Mouse (Mus musculus) forebrain, embryonic 12.5 days (tissue): ENCODE measurements at regions not wholly inside any gene's neighbourhood (a gene's known extent, or its start where the extent isn't known, plus 50 kb on each side); places are given as distances from the start of the nearest gene placed in this dataset.

ENCODE experiments used
- ATAC-seq: fragments of 200-750 bp; cut with Nextera tagmentation; 2 replicates; pipeline ENCODE4 v1.8.0; 2017; ENCODE audit warnings: moderate TSS enrichment; ENCODE audit not compliant: low FRiP score
- H3K27ac ChIP-seq: fragments of 300-500 bp; sonication (generic); 2 replicates; pipeline ENCODE4 v1.5.1; 2016; ENCODE audit warnings: mild to moderate bottlenecking
- H3K27me3 ChIP-seq: fragments of 300-500 bp; sonication (generic); 2 replicates; pipeline ENCODE4 v1.6.1; 2016; ENCODE audit warnings: mild to moderate bottlenecking
- H3K36me3 ChIP-seq: fragments of 300-500 bp; sonication (generic); replicated peaks from 2 replicates; pipeline ENCODE4 v1.6.1; 2016; ENCODE audit warnings: mild to moderate bottlenecking
- H3K4me1 ChIP-seq: fragments of 300-500 bp; sonication (generic); 2 replicates; pipeline ENCODE4 v1.6.1; 2016
- H3K4me2 ChIP-seq: fragments of 300-500 bp; sonication (generic); 2 replicates; pipeline ENCODE4 v1.6.1; 2016; ENCODE audit warnings: mild to moderate bottlenecking, moderate library complexity
- H3K4me3 ChIP-seq: fragments of 300-500 bp; sonication (generic); replicated peaks from 2 replicates; pipeline ENCODE4 v1.5.1; 2016; ENCODE audit warnings: mild to moderate bottlenecking
- H3K9ac ChIP-seq: fragments of 300-500 bp; sonication (generic); 2 replicates; pipeline ENCODE4 v1.6.1; 2016; ENCODE audit warnings: mild to moderate bottlenecking
- H3K9me3 ChIP-seq: fragments of 300-500 bp; sonication (generic); 2 replicates; pipeline ENCODE4 v1.6.1; 2016
- WGBS: fragments of 180-500 bp; shearing (Covaris S2); methylation state at CpG from one replicate; pipeline ENCODE4 v1.1.7; 2016; 5-methylcytosine and 5-hydroxymethylcytosine counted together

DNA sequence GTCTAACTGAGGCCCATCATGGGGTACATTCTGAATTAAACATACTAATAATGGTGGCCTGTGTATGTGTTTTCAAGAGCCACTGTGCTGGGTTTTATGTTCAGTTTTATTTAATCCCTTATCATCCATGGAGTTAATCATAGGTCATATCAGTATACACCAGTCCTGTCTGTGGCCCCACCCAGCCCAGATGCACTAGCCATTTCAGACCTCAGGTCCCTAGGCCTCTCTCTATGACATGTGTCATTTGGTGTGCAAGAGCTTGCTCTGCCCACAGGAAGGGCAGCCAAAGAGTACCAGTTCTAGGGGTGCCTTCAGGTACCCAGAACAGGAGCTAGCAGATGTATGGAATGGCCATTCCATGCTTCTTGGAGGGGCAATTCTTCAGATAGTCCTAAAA lies 437.7 kb downstream of the Bcl11a start:
- H3K9me3 ChIP-seq: no peaks in the 10 kb centered on the region
- no peaks in the 10 kb centered on the region for H3K4me1 ChIP-seq
- no peak for ATAC-seq
- no peaks in the 10 kb centered on the region for H3K36me3 ChIP-seq
- no peak overlapping the region for H3K27ac ChIP-seq
- no peaks in the 10 kb centered on the region for H3K27me3 ChIP-seq
- H3K4me2 ChIP-seq: no peak overlapping the region
- no peak overlapping the region for H3K9ac ChIP-seq
- H3K4me3 ChIP-seq: no peak overlapping the region

GRCm38 (mm10) chr11:24535462-24535861 lies 457.6 kb downstream of the Bcl11a start:
- no peak overlapping the region for H3K4me2 ChIP-seq
- no peak overlapping the region for H3K9ac ChIP-seq
- H3K9me3 ChIP-seq: no peaks in the 10 kb centered on the region
- H3K4me1 ChIP-seq: no peaks in the 10 kb centered on the region
- no peak overlapping the region for H3K4me3 ChIP-seq
- no peaks in the 10 kb centered on the region for H3K27me3 ChIP-seq
- no peak for ATAC-seq
- no peak overlapping the region for H3K27ac ChIP-seq
- 71% methylated on average over 7 of the region's 7 CpGs for WGBS
- no peaks in the 10 kb centered on the region for H3K36me3 ChIP-seq

- H3K27ac ChIP-seq: no peak overlapping the region
- H3K4me3 ChIP-seq: no peak overlapping the region
- H3K4me2 ChIP-seq: no peak overlapping the region
- no peaks in the 10 kb centered on the region for H3K4me1 ChIP-seq
- H3K9me3 ChIP-seq: no peaks in the 10 kb centered on the region
- no peak for ATAC-seq
- H3K36me3 ChIP-seq: no peaks in the 10 kb centered on the region
- H3K9ac ChIP-seq: no peak overlapping the region
- H3K27me3 ChIP-seq: no peaks in the 10 kb centered on the region
Measured at GRCm38 (mm10) chr11:24537721-24538120, 459.9 kb downstream of the Bcl11a start.

DNA sequence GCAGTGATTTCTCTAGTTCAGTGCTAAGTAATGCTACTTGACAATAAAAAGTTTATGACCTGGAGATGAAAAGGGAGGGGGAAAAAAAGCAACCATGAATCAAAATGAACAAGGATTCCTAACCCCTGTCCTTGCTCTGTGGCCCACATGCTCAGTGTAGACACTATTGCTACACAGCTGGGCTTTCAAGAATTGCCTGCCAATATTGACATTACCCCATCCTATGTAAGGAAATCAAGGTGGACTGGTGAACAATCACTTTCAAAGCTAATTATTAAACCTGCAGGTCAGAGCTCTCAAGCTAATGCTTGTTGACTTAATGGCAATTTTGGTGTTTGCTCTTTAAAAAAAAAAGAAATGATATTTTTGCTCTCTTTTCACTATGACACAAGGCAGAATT lies 491.8 kb downstream of the Bcl11a start:
- Histone ChIP-seq H3K4me2 (no peak overlapping the region), H3K27me3 (no peaks in the 10 kb centered on the region), H3K9ac (no peak overlapping the region), H3K4me3 (no peak overlapping the region), H3K27ac (no peak overlapping the region), H3K9me3 (no peaks in the 10 kb centered on the region), H3K4me1 (no peaks in the 10 kb centered on the region), H3K36me3 (no peaks in the 10 kb centered on the region)
- ATAC-seq: no peak

DNA sequence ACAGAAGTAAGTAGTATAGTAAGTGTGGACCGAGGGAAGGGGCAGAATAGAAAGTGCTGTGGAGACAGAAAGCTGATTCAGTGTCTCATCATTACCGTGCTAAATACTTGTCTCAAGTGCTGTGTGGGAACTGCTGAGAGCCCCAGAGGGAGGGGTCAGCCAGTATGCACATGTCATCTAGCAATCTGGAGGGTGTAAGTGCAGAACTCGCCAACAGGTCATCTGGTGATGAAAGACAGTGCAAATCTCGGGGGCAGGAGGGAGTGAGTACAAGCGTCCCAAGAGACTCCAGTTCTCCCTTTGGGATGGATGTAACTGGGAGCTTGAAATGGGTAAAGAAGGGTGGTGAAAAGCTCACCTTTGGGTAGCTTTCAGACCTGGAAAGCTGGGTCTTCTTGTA lies 535.7 kb downstream of the Bcl11a start:
- Histone ChIP-seq H3K4me3 (no peak overlapping the region), H3K27ac (no peak overlapping the region), H3K36me3 (no peaks in the 10 kb centered on the region), H3K27me3 (no peaks in the 10 kb centered on the region), H3K4me1 (no peaks in the 10 kb centered on the region), H3K4me2 (no peak overlapping the region), H3K9ac (no peak overlapping the region), H3K9me3 (no peaks in the 10 kb centered on the region)
- no peak for ATAC-seq
- 77% methylated on average over 5 of the region's 5 CpGs for WGBS

- no peak overlapping the region for H3K4me3 ChIP-seq
- H3K9ac ChIP-seq: no peak overlapping the region
- H3K9me3 ChIP-seq: no peaks in the 10 kb centered on the region
- no peaks in the 10 kb centered on the region for H3K4me1 ChIP-seq
- H3K4me2 ChIP-seq: no peak overlapping the region
- WGBS: 84% methylated on average over 1 of the region's 1 CpGs
- no peaks in the 10 kb centered on the region for H3K36me3 ChIP-seq
- no peaks in the 10 kb centered on the region for H3K27me3 ChIP-seq
- ATAC-seq: no peak
- no peak overlapping the region for H3K27ac ChIP-seq
Measured at GRCm38 (mm10) chr11:24615436-24615835, 537.6 kb downstream of the Bcl11a start.

DNA sequence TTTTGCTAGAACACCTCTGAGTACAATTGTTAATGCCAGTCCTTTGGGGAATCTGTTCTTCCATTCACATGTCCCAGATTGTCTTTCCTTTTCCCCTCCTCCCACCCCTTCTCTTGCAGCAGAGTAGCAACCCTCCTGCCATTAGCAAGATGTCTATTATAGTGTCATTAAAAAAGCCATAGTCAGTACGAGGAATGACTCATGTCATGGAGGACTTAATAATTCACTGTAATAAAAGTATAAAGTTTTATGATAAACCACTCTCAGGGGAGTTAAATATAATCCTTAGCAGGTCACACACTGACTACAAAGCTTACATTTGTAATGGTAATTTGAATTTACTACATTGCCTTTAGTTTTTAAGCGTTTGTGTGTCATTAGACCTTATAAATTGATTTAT lies 540.7 kb downstream of the Bcl11a start:
- no peaks in the 10 kb centered on the region for H3K36me3 ChIP-seq
- no peak overlapping the region for H3K27ac ChIP-seq
- H3K4me2 ChIP-seq: no peak overlapping the region
- no peaks in the 10 kb centered on the region for H3K4me1 ChIP-seq
- no peak for ATAC-seq
- 76% methylated on average over 2 of the region's 2 CpGs for WGBS
- H3K27me3 ChIP-seq: no peaks in the 10 kb centered on the region
- H3K9me3 ChIP-seq: no peaks in the 10 kb centered on the region
- no peak overlapping the region for H3K9ac ChIP-seq
- H3K4me3 ChIP-seq: no peak overlapping the region

- no peaks in the 10 kb centered on the region for H3K4me1 ChIP-seq
- no peaks in the 10 kb centered on the region for H3K9me3 ChIP-seq
- H3K27me3 ChIP-seq: no peaks in the 10 kb centered on the region
- no peaks in the 10 kb centered on the region for H3K36me3 ChIP-seq
- no peak overlapping the region for H3K27ac ChIP-seq
- no peak for ATAC-seq
- H3K4me3 ChIP-seq: no peak overlapping the region
- 81% methylated on average over 4 of the region's 4 CpGs for WGBS
- H3K9ac ChIP-seq: no peak overlapping the region
- no peak overlapping the region for H3K4me2 ChIP-seq
Measured at GRCm38 (mm10) chr11:24619021-24619420, 541.2 kb downstream of the Bcl11a start.

DNA sequence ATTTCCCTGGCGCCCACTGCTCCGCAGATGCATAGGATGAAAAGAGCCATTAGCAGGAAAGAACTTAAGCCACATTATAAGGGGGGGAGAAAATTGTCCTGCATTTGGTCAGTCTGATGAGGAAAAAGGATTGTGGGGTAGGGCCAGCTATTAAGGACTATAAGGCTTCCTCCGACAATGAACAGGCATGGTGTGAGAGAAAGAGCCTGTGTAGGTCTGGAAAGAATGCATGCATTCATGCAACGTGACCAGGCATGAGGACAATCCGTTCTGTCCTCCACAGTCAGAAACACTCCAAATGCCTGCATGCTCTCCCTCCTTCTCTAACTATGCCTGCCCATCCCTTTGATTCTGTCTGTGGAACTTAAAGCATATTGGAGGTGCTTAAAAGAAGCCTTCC lies 550.8 kb downstream of the Bcl11a start:
- H3K9ac ChIP-seq: no peak overlapping the region
- peak; percentile 56; the same call in 1 of the 2 replicates for ATAC-seq
- no peaks in the 10 kb centered on the region for H3K27me3 ChIP-seq
- H3K4me2 ChIP-seq: no peak overlapping the region
- no peak overlapping the region for H3K4me3 ChIP-seq
- H3K9me3 ChIP-seq: no peaks in the 10 kb centered on the region
- peaks cover 14% of the 10 kb centered on the region for H3K4me1 ChIP-seq
- 0 out of 2 replicates have a peak overlapping the region, but pooled peaks have one; percentile 27 for H3K27ac ChIP-seq
- no peaks in the 10 kb centered on the region for H3K36me3 ChIP-seq
- 14% methylated on average over 5 of the region's 5 CpGs for WGBS

DNA sequence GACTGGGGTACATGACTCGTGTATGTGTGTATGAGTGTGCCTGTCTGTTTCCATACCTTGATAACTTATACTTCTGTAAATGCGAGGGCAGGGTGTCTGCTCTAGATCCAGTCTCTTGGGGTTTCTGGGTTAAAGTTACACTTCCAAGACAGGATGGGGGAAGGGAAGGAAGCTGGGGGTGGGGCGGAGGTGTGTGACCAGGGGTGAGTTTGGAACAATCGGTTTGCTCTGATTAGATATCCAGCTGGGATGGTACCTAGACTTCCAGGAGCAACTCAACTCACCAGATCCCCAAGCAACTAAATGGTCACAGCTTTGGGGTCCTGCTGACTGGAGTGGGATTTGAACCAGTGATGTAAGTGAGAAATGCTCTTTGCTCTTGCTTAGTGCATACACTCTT lies 551.6 kb downstream of the Bcl11a start:
- Histone ChIP-seq H3K9ac (no peak overlapping the region), H3K4me2 (no peak overlapping the region), H3K4me1 (peaks cover 14% of the 10 kb centered on the region), H3K9me3 (no peaks in the 10 kb centered on the region), H3K4me3 (no peak overlapping the region), H3K27me3 (no peaks in the 10 kb centered on the region), H3K27ac (no peak overlapping the region), H3K36me3 (no peaks in the 10 kb centered on the region)
- 51% methylated on average over 4 of the region's 4 CpGs for WGBS
- no peak for ATAC-seq

DNA sequence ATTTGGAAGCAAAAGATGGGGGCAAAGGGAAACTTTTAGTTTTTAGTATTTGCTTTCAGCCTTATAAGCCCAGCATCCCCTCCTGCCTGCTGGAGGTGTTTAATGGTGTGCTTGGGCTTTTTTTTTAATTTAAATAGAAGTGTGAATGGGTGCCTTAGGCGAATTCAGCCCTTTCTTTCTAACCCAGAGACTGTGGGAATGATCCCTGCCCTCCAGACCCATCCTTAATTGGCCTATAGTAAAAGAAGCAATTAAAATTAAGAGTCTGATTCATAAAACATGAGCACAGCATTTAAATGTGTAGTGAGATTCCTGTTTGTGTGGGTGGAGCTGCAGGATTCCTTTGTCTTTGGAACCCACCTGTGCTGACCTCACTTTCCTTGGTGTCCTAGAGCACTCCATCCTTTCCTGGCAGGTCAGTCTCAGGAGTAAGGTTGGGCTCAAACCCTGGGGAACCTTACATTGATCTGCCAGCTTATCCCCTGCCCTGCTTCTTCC lies 552.6 kb downstream of the Bcl11a start:
- Histone ChIP-seq H3K9me3 (no peaks in the 10 kb centered on the region), H3K4me2 (no peak overlapping the region), H3K9ac (no peak overlapping the region), H3K27me3 (no peaks in the 10 kb centered on the region), H3K4me1 (peaks cover 14% of the 10 kb centered on the region), H3K4me3 (no peak overlapping the region), H3K36me3 (no peaks in the 10 kb centered on the region), H3K27ac (no peak overlapping the region)
- WGBS: 10% methylated on average over 1 of the region's 1 CpGs
- ATAC-seq: no peak

- Histone ChIP-seq H3K27ac (0 out of 2 replicates have a peak overlapping the region, but pooled peaks have one; percentile 15), H3K4me1 (peaks cover 14% of the 10 kb centered on the region), H3K27me3 (no peaks in the 10 kb centered on the region), H3K36me3 (no peaks in the 10 kb centered on the region), H3K9me3 (no peaks in the 10 kb centered on the region), H3K9ac (no peak overlapping the region), H3K4me3 (no peak overlapping the region), H3K4me2 (no peak overlapping the region)
- no peak for ATAC-seq
- 90% methylated on average over 2 of the region's 2 CpGs for WGBS
Measured at GRCm38 (mm10) chr11:24631651-24632050, 553.8 kb downstream of the Bcl11a start.

DNA sequence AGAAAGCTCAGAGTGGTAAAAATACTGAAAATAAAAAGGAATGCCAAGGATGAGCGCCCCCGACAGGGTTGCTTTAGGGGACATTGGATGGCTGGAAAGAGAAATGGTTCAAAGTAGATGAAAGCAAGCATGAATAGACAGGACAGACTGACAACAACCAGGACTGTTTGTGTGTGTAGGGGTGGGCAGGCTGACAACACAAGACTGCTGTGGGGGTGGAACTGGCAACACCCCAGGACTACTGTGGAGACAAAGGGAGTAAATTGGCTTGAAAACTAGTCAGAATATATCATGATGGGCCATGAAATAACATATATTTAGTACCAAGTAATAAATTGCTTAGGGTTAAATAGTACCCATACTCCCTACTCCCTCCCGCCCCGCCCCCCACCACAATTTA lies 558.9 kb downstream of the Bcl11a start:
- Histone ChIP-seq H3K4me1 (peaks cover 5% of the 10 kb centered on the region), H3K9me3 (no peaks in the 10 kb centered on the region), H3K27ac (no peak overlapping the region), H3K9ac (no peak overlapping the region), H3K27me3 (no peaks in the 10 kb centered on the region), H3K36me3 (no peaks in the 10 kb centered on the region), H3K4me2 (no peak overlapping the region), H3K4me3 (no peak overlapping the region)
- WGBS: 93% methylated on average over 4 of the region's 4 CpGs
- no peak for ATAC-seq
